7 mouse cellular contexts compared by ENCODE assay signal in the genomic region with DNA sequence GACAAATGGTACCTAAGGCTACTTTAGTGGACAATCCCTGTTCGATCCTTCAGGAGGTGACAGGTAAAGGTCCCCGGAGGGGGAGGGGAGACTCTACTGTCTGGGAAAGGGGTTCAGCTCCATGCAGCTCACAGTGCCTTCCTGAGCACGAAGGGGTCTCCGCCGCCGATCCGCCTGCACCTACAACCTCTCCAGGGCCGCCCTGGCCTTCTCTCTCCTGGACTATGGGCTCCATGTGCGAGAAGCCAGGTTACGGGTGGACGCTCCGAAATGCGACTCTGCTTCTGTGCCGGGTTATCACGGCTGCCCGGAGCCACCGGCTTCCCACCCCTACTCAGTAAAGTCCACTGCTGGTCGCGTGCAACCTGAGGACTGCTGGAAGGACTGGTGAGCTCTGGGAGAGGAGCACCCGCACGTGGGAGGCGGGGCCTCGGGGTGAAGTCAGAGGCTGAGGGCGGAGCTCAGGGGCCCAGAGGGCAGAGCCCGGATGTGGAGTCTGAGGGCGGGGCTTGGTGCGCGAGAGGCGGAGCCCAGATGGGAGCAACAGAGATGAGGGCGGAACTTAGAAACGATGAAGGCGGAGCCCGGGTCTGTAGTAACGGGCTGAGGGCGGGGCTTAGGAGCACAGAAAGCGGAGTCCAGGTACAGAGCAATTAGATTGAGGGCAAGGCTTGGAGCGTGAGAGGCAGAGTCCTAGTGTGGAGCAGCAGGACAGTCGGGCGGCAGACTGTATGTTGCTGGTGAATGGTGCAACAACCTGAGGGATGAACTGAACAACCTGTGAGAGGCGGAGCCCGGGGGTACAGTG. TPM values are rescaled to one million over a fixed set of nuclear protein-coding genes. Genes with fewer than 3 reads are reported as not detected.
DNase-seq lines count a peak whose midpoint lies in the region; ATAC-seq lines count a peak whose summit lies in the region.

No protein-coding gene starts in this region.

- ATAC-seq in embryonic facial prominence, embryonic 13.5 days (ENCODE audit: insufficient number of reproducible peaks, insufficient read depth, low FRiP score, low TSS enrichment, low read depth), result peak; percentile 92
- ATAC-seq in midbrain, embryonic 11.5 days (ENCODE audit: low FRiP score), result peak; percentile 99

- DNase-seq in adrenal gland, postnatal 4 days (ENCODE audit: low spot score in 2 of 2), result peak; percentile 85 to 87
- peak; percentile 98 for DNase-seq in heart, adult 11 months
- DNase-seq in kidney, adult 11 months, result peak; percentile 96
- DNase-seq in left cerebral cortex, postnatal 4 days, result peak; percentile 93
- DNase-seq in midbrain, embryonic 11.5 days (ENCODE audit: low spot score, missing footprints), result peak; percentile 100
- DNase-seq in skeletal muscle tissue, adult 2 months (ENCODE audit: low read depth, low spot score), result peak; percentile 68

- H3K27ac ChIP-seq in embryonic facial prominence, embryonic 13.5 days, result no peak overlapping the region
- no peak overlapping the region for H3K27ac ChIP-seq in midbrain, embryonic 11.5 days (ENCODE audit: low read depth, low read length)

- peak overlapping the region; percentile 76 for H3K9ac ChIP-seq in embryonic facial prominence, embryonic 13.5 days
- H3K9ac ChIP-seq in midbrain, embryonic 11.5 days (ENCODE audit: low read length), result peak overlapping the region; percentile 50

- H3K36me3 ChIP-seq in embryonic facial prominence, embryonic 13.5 days, result no peaks in the 10 kb centered on the region
- no peaks in the 10 kb centered on the region for H3K36me3 ChIP-seq in midbrain, embryonic 11.5 days (ENCODE audit: control insufficient read depth, insufficient read depth, low read length)

- H3K4me1 ChIP-seq in embryonic facial prominence, embryonic 13.5 days, result peaks cover 7% of the 10 kb centered on the region
- no peaks in the 10 kb centered on the region for H3K4me1 ChIP-seq in midbrain, embryonic 11.5 days (ENCODE audit: control insufficient read depth, insufficient read depth, low read length)

- no peaks in the 10 kb centered on the region for H3K27me3 ChIP-seq in embryonic facial prominence, embryonic 13.5 days
- H3K27me3 ChIP-seq in midbrain, embryonic 11.5 days (ENCODE audit: control insufficient read depth, insufficient read depth, low read length), result no peaks in the 10 kb centered on the region

- intact Hi-C loops in left cerebral cortex, postnatal 4 days (cut with DNase I), result no loop called here

- 9% methylated on average over 41 of the region's 41 CpGs for WGBS in embryonic facial prominence, embryonic 13.5 days
- 12% methylated on average over 41 of the region's 41 CpGs for WGBS in midbrain, embryonic 11.5 days

- no peaks in the 10 kb centered on the region for H3K9me3 ChIP-seq in embryonic facial prominence, embryonic 13.5 days
- H3K9me3 ChIP-seq in midbrain, embryonic 11.5 days (ENCODE audit: control insufficient read depth, low read length), result no peaks in the 10 kb centered on the region

- peak overlapping the region; percentile 78 for H3K4me2 ChIP-seq in embryonic facial prominence, embryonic 13.5 days
- peak overlapping the region; percentile 69 for H3K4me2 ChIP-seq in midbrain, embryonic 11.5 days

- H3K4me3 ChIP-seq in embryonic facial prominence, embryonic 13.5 days, result peak overlapping the region; percentile 53
- peak overlapping the region; percentile 40 for H3K4me3 ChIP-seq in midbrain, embryonic 11.5 days (ENCODE audit: low read depth, low read length)

RNA-seq across cellular contexts. Expression of a gene that starts 9.5 kb away (rescaled TPM):
- total RNA-seq in adrenal gland, postnatal 4 days (2021), result not detected
- not detected in 2 replicates for polyA plus RNA-seq in embryonic facial prominence, embryonic 13.5 days (2015; fragmentation: Nextera tagmentation; extraction: Ambion mirVana)
- total RNA-seq in left cerebral cortex, postnatal 4 days (2021), result not detected
- polyA plus RNA-seq in midbrain, embryonic 11.5 days (2014; fragmentation: Nextera tagmentation; extraction: Ambion mirVana), result not detected in 2 replicates
